Mouse (Mus musculus): Measurements from ENCODE around the gene E130114P18Rik. TPM values are rescaled to one million over a fixed set of nuclear protein-coding genes. Genes with fewer than 3 reads are reported as not detected.
A peak's percentile ranks its signal among the peaks of the same experiment; 100 is the strongest.

The E130114P18Rik gene
- total RNA-seq, 2 experiments from 2014 or later: 7.9 to 9.2 TPM

DNA sequence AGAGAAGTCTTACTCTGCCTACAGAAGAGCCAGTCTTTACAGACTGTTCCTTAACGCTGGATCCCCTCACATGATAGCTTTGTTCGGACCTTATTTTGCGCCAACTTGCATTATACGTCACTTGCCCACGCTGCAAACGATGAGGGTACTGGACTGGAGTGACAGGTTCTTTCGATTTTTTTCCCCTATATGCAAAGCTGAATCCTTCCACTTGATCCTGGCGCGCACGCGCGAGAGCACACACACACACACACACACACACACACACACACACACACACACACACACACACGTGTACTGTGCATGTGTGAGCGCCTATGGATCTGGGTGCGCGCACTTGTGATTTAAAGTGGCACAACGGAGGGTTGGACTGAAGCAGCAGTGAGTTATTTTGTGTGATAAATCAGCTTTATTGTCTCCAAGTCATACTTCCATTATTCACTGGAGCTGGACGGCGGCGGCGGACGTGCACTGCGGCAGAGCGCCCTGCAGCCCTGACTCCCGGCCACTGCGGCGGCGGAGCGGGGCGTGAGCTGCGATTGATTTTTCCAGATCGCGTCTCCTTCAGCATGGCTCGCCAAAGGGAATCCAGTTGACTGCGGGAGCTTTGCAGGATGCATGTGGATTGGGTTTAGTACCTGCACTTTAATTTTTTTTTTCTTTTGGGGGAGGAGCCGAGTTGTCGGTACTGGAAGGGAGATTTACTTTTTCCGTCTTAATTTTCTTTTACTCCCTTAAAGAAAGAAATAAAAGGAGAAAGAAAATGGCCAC is 20.5 kb downstream of the E130114P18Rik start:
- DNase-seq (ENCODE audit: extremely low spot score in 1 of 2, low spot score in 1 of 2): peak in 1 of 2 experiments; percentile 69

DNA sequence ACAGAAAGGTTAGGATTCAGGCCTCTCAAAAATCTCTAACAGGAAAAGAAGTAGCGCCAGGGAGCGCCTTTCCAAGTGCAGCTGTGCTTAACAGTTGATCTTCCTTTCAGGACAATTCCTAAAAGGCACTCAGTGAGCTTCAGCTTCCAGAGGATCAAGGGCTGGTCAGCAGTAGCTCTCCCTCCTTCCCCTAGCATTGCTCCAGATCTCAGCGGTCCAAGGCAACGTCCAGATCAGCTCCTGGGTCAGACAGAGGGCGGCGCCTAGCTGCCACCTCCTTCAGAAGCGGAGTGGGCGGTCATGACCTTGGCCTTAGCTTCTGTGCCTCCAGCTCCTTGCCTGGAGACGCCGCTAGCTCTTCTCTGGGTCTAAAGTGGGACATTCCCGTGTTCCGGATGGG is 23.6 kb downstream of the E130114P18Rik start:
- DNase-seq (ENCODE audit: extremely low spot score in 1 of 2, low spot score in 1 of 2): no peak

DNA sequence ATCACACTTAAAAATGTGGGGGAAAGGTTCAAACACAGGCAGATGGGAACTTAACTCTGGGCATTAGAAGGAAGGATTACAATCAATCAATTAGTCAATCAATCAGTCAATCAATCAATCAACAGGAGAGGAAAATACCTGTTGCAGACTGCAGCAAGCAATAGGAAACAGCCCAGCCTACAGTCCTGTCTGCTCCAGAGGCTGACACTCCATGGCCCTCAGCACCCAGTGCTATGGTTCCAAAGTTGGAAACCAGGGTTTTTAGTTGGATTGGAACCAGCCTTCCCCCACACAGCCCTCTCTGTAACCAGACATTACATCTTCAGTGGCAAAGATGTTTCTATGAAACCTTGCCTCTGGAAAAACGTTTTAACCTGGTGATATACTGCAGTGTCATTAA is 24.4 kb downstream of the E130114P18Rik start:
- DNase-seq (ENCODE audit: extremely low spot score in 1 of 2, low spot score in 1 of 2): no peak

DNA sequence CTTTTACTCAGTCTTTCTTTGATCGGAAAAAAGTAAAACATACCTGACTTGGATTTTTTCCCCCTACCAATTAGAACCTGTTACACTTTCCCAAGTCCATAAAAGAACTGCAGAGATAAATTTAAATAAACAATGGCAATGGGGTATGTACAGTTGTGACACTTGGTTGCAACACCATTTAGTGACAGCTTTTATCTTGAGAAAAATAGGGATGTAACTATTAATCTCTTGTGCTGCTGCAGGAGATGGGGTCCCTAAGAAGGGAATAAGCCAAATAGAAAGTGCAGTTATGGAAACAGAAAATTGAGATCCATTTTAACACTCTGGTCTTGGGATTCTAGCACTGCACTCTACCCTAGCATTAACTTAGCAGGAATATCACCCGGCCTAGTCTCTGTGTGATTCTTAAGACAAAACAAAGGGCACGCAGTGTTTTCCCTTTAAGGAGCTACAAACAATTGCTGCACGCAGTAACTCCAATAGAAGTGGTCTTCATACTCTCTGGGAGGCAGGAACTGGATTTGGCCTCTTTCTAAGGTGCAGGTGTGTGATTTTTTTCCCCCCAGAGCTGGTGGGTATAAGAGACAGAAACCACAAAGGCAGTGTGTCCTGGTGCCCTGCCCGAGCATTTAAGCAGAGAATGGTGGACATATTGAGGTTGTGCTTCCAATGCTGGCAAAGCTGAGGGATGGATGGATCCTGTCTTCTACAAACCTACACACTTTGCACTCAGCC is 25.4 kb downstream of the E130114P18Rik start:
- no peak for DNase-seq (ENCODE audit: extremely low spot score in 1 of 2, low spot score in 1 of 2)

DNA sequence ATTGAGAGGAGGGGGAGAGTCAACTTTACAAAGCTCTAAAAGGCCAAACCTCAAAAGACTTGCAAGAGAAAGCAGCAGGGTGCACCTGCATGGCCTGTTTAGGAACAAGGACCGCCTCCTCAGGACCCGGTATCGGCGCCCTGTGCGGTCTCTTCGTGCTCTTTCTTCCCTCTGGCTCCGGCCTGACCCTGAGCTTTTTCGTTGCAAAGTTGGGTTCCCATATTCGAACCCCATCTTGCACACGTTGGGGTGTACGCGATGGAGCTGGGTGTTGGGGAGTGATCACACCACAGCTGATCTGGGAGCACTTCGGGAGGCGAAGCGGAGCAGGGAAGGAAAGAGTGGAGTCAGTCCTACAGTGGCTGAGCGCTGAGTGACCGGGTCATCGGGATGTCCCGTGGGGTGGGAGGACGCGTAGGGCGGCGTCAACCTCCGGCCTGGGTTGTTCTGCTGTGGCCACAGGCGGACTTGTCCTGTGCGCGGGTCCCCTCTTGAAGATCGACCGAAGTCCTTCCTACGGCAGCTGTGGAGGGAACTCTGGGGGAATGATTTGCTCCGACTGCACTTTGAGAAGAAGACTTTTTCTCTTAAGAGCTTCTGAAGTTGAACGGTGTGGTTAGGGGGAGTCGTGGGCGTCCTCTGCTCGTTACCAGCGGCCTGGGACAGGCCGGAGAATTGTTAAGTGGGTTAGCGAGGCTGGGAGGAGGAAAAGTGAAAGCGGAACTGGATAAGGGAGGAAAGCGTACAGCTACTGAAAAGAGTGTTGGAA is 26.2 kb downstream of the E130114P18Rik start:
- DNase-seq (ENCODE audit: extremely low spot score in 1 of 2, low spot score in 1 of 2): peak; percentile 26 to 45

DNA sequence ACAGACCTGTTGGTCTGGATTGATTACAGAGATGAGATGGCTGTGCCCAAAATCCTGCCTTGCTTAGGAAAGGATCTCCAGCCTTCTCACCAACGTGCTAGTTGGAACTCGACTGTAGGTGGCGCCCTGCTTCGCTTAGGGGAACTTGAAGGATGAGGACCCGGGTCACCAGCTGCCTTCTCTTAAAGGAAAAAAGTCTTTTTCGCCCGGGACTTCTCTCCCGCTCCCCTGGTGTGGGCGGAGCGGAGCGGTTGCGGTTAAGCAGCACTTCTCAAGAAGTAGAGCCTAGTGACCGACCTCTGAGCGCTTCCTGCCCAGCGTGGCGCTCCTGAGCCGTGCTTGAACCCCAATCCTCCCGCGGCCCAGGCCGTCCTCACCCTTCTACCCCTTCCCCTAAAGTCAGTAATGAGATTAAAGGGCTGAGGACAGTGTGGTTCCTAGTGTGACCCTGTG is 26.8 kb downstream of the E130114P18Rik start:
- peak; percentile 73 to 95 for DNase-seq (ENCODE audit: extremely low spot score in 1 of 2, low spot score in 1 of 2)

DNA sequence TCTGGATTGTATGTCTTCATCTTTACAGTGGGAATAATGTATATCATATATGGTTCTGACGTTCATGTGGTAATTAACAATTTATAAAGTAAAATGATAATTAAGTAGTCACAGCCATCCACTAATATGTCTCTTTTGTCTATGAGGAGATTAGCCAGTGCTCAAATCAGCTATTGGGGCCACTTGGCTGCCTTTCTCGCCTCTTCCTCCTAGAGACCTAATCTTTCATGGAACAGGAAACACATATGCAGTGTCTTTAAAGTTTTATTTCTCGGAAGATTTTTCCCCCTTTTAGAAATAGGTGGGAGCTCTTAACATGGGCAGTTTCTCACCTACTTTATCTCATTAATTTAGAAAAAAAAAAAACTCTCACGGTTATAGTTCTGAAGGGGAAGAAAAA is 27.5 kb downstream of the E130114P18Rik start:
- DNase-seq (ENCODE audit: extremely low spot score in 1 of 2, low spot score in 1 of 2): no peak

DNA sequence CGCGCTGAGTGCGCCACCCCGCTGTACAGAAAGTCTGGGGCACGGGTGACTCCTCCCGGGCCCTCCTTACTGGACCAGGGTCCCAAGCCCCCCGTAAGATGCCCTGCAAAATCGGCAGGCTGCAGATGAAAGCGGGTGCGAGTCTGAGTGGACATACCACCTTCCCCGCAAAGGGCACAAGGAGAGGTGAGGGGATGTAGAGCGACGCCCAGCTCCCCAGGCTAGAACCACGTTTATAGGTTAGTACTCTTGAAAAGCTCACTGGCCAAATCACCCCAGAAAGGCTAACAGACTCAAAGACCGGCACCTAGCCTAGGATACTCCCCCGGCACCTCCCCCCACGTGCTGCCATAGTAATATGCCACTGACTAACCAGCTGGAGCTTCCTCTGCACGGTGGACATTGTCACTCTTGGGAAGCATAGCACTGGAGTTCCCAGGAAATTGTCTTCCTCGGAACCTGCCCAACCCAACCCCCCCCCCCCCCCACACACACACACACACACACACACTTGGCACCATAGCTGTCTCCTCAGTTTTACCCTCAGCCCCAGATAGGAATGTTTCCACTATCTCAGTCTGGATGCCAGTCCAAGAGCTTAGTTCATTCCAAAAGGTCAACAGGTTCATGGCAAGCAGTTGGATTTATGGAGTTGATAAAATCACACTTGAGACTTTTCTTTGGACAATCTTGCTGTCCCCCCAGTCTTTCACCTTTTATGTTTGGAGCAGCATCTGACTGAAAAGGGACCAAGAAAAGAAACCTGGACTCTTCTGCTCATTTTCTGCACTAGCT is 31.6 kb downstream of the E130114P18Rik start:
- no peak for DNase-seq (ENCODE audit: extremely low spot score in 1 of 2, low spot score in 1 of 2)

DNA sequence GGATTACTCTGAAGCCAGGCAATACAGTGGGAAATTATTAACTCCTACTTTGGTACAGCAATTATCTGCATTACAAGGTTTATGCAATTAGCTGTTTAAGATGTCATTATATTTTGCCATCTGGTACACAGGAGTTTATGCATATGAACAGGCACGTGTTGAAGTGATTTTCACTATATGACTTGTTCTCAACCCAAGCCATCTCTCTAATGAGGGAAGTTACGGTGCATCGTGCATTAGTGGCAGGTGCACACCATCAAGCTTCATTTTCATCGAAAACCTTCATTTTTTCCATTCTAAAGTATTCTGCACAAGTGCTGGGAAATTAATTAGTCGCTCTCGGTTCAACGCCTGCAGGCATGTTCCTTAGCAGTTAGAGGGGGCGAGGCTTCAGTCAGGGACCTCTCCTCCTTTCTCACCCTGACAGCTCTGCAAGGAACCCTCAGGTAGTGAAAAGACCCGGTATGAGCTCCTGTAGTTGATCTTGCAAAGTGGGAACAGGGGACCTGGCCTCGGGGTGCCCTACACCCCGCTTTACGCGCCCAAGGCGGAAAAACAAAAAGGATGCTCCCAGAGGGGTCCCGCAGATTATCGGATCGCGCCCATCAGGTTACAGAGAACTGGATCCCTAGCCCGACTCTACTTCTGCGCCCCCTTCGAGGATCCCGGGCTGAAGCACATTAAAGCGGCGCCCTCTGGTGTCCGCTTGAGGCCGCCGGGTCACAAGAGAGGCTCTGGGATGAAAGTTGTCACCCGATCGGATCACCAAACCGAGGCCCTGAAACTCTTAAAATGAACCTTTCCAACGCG is 32.4 kb downstream of the E130114P18Rik start:
- peak; percentile 70 to 78 for DNase-seq (ENCODE audit: extremely low spot score in 1 of 2, low spot score in 1 of 2)

DNA sequence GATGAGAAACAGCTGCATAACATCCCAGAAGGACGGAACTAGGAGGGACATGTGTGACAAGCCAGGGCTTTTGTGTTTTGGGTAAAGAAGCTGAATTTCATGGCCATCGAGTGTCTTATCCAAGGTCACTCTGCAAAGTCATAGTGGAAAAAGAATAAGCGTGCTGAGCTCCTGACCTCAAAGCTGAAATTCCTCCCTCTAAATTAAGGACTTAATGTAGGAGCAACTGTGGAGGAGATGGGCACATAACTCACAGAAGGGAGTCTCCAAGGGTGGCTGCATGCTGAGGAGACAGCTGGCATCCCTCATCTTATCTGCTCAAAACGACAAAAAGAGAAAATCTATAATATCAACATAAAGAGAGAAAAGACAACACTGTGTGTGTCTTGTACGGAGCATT is 33.9 kb downstream of the E130114P18Rik start:
- no peak for DNase-seq (ENCODE audit: extremely low spot score in 1 of 2, low spot score in 1 of 2)

DNA sequence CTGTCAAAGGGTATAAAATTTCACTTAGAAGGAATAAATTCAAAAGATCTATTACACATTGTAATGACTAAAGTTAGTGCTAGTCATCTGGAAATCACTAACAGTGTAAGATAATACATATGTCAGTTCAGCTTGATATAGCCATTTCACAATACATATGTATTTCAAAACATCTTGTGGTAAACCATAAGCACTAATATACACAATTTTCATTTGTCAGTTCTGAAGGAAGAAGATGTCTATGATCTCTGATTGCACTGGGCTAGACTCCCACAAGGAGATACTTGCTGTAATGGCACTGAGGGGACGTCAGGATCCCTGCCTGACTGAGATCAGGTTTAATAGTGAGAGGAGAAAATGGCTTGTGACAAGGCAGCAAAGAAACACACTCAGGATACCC is 44.5 kb downstream of the E130114P18Rik start:
- no peak for DNase-seq (ENCODE audit: extremely low spot score in 1 of 2, low spot score in 1 of 2)

DNA sequence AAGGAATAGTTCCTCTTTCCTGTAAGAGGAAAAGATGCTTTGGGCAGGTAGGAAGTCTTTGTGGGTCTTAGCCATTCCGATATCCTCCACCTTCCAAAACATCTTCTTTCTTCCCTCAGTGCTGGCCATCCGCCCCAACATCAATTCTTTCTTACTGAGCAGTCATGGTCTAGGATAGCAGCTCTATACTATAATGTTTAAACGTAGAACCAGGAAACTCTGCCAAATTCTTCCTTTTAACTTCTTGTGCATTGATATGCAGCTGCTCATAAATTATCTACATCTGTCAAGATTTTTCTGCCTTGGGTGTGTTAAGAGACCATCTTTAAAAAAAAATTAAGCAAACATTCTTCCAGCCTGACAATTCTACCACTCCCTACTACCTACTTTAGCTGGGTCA is 47.5 kb downstream of the E130114P18Rik start:
- DNase-seq (ENCODE audit: extremely low spot score in 1 of 2, low spot score in 1 of 2): no peak

DNA sequence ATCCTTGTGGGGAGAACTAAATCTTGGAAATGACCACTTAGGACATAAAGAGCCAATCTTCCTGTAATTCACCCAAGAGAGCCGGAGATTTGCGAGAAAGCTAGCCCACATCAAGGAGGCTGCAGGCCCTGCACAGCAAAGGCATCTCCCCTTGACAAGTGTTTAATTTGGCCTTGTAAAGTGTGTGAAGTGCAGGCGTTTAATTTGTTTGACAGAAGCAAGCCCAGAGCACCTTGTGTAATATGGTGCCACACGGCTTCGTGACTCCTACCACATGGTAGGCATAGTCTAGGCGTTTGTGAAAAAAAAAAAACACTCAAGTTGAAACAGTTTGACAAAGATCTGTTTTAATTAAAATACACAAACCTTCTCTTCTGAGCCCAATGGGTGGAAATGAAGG is 47.9 kb downstream of the E130114P18Rik start:
- no peak for DNase-seq (ENCODE audit: extremely low spot score in 1 of 2, low spot score in 1 of 2)

DNA sequence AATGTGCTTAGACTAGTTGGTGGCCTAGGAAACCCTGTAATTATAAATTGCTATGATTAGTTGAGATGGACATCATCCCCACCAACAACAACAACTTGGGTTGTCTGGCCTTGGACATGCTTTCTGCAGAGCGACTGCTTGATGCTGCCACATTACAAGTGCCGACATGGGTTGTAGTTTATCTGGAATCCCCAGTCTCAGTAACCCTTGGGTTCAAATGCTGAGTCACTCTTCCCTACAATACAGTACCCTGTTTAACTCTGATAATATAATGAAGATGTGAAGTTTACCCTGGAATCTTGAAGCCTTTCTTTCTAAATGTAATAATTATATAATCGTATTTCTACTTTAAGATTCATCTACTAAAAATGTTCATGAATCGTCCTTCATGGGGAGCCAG is 49.4 kb downstream of the E130114P18Rik start:
- DNase-seq (ENCODE audit: extremely low spot score in 1 of 2, low spot score in 1 of 2): no peak

DNA sequence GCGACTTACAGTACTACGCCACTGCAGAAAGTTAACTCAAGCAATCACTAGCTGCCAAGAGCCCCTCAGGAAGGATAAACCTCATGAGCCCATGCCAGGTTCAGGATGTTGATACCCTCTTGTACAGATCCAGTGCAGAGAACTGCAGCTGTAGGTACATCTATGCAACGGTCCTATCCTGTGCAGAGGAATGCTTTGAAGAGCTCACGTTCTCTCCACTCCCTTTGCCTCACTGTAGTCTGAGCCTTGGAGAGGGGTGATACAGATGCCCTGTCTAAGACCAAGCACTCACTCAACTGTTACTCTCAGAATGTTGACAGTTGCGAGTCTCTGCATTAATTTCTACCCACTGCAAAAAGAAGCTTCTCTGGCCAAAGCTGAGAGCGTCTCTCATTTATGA is 54.5 kb downstream of the E130114P18Rik start:
- DNase-seq (ENCODE audit: extremely low spot score in 1 of 2, low spot score in 1 of 2): no peak

DNA sequence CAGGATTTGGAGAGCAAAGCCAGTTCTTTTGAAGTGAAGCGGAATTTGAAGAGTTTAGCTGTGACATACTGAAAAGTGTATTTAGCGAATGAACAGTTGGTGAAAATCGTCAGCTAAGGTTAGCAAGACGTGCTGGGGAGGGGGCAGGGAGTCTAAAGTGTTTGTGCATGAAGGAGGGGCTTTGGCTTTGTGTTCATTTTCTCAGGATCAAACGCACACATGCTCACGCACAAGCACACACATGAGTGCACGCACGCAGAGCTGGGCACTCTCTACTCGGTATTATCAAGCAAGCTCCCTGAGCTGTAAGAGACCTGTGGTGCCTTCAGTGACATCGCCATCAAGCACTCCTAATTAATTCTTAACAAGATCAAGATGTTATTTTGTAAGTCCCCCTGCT is 55.2 kb downstream of the E130114P18Rik start:
- DNase-seq (ENCODE audit: extremely low spot score in 1 of 2, low spot score in 1 of 2): no peak

DNA sequence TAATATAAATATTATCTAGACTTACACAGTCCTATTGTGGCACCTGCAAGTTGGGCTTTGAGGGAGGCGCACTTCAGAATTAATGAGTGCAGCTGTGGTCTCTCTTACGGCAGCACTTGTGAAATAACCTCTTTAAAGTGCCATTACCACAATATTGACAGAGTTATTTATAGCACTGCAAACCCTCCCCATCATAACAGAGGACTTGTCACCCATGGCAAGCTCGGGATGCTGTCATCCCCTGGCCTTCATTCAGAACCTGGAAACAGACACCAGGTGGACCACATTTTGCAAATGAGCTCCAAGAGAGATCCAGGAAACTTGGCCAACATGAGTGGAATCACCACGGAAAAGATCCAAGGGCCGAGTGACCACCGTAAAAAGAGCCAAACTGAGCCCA is 63.3 kb downstream of the E130114P18Rik start:
- DNase-seq (ENCODE audit: extremely low spot score in 1 of 2, low spot score in 1 of 2): no peak

DNA sequence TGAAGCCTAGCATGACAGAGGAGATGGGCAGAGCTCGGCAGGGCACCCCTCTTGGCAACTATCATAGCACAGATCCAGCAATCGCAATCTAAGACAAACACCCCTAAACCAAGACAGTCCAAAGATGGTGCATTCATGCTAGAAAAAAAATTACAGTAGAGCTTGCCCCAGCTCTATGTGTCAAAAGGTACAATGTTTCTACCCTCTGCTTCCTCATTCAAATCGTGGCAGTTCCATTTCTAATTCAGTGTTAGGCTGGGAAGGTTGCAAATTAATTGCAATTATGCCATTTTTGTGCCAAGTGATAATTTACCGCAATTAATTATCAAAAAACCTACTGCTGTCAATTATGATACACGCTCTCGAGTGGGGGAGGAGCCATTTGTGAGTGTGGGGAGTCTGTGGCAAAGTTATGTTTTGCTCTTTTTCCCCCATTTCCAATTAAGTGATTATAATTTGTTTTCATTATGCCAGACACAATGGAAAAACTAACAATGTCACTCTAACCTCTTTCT is 63.7 kb downstream of the E130114P18Rik start:
- no peak for DNase-seq (ENCODE audit: extremely low spot score in 1 of 2, low spot score in 1 of 2)

DNA sequence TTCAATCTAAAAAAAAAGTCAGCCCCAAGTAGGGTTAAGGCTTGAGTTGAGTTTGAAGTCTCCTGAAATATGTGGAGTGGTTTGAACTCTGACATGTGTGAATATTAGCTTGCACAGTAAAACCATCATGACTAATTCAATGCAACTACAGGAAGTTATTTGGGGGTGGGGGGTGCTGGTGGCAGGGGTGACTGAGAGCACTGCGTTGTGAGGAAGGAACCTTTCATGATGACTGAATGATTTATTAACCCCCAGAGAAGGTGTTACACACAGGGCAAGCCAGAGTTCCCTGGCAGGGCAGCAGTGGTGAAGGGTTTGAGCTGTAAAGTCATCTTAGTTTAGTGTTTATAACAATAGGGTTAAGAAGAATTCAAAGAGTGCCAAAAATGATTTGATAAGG is 65.3 kb downstream of the E130114P18Rik start:
- DNase-seq (ENCODE audit: extremely low spot score in 1 of 2, low spot score in 1 of 2): no peak
